Mouse (Mus musculus): ENCODE measurements around the gene Palmd. TPM values are rescaled to one million over a fixed set of nuclear protein-coding genes. Genes with fewer than 3 reads are reported as not detected.

Palmd gene
- total RNA-seq (2021): 10 to 100 TPM; 34.8 to 40.3 TPM
- long read RNA-seq, experiment 1, transcript Palmd-201 (8 exons, 2,433 nt): major isoform, 25 of 30 reads
- long read RNA-seq, experiment 1, partial matches to known transcripts: 0 of 30 reads
- long read RNA-seq, experiment 1, other reads (novel, unspliced or antisense): 5 of 30 reads
- long read RNA-seq, experiment 2, transcript Palmd-201 (8 exons, 2,433 nt): major isoform, 33 of 41 reads
- long read RNA-seq, experiment 2, partial matches to known transcripts: 4 of 41 reads
- long read RNA-seq, experiment 2, other reads (novel, unspliced or antisense): 3 of 41 reads

DNA sequence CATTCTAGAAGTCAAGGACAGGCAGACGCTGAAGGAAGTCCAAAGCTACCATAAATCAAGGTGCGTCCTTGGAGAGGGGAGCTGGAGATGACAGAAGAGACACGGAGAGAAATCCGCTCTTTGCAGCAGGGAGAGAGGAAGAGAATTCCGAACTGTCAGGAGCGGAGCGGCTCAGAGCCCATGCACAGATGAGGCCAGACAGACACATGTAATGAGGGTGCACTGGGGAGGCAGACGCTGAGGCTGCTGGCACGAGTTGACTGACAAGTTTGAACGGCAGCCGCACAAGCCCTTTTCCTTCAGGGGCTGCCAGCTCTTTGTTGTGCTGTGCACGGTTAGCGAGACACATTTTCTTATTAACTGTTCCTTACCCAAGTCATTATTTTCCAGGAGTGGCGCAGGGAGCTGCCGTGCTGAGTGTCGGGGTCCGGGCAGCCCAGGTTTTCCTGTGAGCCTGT is at the start of gene Palmd:
Gene Palmd, minus strand, starts transcription at position 448 of the 458 bp plus-strand sequence.
- peak; percentile 74 to 76 for DNase-seq (ENCODE audit: low spot score in 2 of 2)

DNA sequence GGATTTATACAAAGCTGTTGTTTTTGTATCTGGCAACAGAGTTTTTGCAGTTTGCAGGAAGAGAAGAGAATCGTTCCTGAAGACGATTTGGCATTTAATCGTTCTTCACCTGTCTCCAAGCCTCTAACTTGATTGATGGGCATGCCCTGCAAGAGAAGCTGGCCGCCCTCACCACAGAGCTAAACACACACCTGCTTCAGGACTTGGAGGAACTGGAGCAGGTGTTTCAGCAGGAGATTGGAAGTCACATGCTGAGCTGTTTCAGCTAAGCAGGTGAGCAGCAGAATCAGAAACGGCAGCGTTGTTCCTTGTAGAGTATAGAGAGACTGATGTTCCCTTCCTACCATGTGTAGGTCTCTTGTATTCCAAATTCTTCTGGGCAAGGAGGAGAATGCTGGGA is 41.4 kb upstream of the Palmd start:
- no peak for DNase-seq (ENCODE audit: low spot score in 2 of 2)

DNA sequence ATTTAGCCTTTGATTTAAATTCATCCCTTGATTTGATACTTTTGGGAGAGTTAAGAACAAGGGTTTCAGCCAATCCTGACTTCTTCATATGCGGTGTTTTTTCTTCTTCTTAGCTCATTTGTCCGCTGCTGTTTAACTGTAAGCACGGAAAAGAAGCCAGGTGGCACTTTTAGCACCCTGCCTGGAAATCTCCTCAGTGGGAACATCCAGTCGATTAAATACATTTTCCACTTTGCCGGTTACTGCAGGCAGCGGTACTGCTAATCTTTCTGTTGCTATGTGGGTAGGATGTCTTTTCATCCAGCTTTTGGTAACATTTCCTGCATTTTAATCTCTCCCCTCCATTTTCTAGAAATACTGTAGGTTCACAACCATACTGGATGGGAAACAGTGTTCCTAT is 38.6 kb upstream of the Palmd start:
- DNase-seq (ENCODE audit: low spot score in 2 of 2): peak in 1 of 2 experiments; percentile 57

DNA sequence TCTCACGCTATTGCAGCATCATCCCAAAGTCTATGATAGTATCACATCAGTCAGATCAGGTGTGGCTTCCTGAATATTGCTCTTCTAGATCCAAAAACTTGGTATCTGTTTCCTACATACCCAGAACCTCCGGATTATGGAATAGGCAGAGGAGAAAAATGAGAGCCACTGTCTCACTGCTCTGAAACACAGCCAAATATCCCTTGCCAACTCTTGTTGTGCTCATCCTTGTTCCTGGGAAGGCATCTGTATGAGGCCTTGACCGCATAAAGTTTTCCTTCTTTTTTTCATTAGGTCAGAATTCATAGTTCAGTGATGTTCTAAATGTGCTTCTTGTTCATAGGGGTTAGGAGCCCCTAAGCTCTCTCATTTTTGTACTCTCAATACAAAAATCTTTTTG is 37.8 kb upstream of the Palmd start:
- DNase-seq (ENCODE audit: low spot score in 2 of 2): no peak

DNA sequence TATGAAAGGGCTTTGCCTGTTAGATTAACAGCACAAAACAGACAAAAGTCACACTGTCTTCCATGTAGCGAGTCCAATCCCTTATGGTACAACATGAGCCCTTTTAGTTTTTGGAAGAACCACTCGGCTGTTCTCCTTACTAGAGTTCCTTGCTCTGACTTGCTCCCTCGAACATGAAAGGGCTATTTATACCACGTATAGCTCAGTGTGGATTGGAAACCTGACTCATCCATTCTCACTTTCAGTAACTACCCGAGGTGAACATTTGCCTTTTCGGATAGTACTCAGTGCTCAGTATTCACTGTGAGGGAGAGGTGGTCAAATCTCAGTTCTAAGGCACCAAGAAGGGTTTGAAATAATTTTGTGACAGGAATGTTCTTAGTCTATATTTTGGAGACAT is 34.6 kb upstream of the Palmd start:
- no peak for DNase-seq (ENCODE audit: low spot score in 2 of 2)

DNA sequence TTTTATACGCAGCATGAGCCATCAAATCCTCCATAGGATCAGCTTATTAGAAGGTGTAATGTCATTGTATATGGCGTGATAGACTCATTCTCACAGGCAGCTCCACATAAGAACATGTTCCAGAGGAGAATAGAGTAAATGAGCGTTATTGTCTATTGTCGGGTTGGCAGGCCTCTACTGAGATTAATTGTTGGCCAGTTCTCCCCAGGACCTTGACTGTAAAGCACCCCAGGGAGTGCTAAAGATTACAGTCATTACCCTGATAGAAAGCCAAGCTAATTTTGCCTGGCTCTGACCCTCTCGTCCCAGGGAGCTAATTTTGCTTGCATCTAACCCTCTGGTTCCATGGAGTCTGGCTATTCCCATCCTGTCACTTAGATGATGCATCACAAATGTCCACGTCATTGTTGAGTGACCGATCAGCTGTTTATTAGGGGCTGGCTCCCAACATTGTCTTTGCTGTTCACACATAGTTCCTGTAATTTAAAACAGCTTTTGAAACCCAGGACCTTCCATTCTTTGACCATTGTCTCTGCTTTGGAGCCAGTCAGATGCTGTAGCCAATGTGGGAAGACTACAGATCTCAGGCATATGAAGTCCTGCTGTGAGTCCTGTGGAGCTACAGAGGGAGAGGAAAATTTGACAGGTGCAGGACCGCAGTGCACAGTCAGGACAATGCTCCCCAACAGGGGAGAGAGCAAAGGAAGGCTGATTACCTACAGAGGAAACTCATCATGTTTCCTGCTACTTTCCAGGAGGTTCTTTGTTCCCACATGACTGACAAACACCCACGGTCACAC is 33.1 kb upstream of the Palmd start:
- no peak for DNase-seq (ENCODE audit: low spot score in 2 of 2)

DNA sequence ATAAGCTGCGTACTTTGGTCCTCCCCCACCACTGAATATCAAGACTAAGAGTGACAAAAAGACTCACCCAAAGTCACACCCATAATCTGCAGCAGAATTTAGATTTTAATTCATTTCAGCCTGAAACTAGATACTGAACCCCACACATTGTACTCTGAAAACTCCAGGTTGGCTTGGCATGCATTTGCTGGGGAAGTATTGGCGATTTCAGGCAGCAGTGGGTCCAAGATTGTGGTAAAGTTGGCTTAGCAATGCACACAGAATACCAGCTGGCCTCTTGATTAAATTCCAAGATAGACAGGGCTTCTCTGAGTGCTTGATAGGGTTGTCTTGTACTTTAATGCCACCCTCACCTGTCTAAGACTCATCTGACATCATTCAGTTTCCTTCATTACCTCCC is 24.2 kb upstream of the Palmd start:
- no peak for DNase-seq (ENCODE audit: low spot score in 2 of 2)

DNA sequence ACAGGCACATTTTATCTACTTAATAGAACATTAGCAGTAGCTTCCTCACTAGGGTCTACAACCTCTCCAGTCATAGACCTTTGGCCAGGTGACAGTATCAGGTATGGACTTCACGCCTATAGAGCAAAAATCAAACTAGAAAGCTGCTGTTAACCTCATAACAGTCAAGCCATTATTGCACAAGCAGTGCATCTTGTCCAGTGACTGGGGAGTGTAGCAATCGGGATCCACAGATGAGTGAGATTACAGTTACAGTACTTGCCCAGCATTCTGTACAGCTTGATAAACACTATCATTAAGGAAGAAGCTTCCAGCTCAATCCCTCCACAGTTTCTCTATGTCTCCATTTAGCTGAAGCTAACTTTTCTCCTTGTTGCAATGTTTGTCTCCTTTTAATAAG is 22.4 kb upstream of the Palmd start:
- no peak for DNase-seq (ENCODE audit: low spot score in 2 of 2)

DNA sequence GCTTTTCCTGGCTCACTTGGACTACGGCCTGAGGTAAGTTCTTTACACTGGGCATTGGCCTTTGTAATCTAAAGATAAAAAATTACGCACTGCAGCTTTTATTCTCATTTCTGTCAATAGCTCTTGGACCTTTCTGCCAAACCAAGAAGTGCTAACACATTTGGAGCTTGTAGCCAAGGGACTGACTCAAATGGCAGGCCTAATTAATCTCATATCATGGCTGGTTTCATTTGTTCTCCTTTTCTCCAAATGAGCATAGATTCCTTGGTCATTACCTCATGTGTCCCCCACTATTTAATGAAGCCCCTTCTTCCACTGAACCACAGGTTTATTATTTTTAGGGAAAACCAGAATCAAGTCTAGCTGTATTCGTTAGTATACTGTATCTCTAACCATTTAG is 19.4 kb upstream of the Palmd start:
- no peak for DNase-seq (ENCODE audit: low spot score in 2 of 2)

DNA sequence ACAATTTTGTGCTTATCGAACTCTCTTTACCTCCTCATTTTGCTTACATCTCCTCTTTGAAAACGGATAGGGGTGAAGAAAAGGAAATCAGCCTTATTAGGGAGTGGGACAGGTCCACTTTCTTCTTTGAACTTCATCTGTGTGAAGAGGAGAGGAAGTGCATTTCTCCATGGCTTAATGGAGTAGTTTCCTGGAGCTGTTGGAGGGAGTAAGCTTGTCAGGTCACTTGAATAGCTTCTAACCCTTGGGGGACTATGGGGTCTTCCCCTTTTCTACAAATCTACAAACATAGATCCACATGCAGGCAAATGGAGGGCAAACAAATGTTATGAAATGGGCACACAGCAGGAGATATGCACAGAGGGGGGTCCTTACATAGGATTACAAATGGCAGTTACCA is 17.7 kb upstream of the Palmd start:
- no peak for DNase-seq (ENCODE audit: low spot score in 2 of 2)

DNA sequence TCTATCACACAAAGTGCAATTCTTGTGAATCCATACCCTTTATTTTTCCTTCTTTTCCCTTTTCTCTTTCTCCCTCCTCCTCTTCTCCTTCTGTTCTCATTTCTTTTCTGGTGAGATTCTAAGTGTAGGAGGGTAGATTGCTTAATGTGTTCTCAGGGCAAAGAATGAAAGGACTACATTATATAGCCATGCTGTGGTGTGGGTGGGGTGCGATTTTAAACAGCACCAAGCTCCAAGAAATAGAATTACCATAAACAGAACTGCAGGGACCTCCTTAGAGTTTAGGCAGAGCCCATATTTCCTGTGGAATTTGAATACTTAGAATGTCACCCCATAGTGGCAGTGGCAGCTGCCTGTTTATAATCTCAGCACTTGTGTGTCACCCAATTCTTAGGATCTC is 17.0 kb upstream of the Palmd start:
- peak in 1 of 2 experiments; percentile 59 for DNase-seq (ENCODE audit: low spot score in 2 of 2)

DNA sequence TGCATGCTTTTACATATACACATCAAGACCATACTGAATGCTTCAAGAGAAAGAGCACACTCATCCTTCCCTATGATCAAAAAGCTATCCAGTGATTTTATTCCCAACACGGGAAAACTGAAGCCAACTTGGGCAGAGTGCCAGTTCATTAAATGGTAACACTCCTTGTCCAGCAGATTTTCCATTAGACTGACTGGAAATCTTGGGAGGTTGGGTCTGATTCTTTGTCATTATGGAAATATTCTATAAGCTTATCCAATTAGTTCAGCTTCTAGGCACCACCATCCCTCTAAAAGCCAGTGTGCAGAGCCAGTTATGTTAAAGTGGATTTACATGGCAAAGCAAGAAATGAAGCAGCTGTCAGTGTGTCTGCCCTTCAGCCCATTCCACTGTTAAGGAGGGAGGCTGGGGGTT is 16.3 kb upstream of the Palmd start:
- DNase-seq (ENCODE audit: low spot score in 2 of 2): no peak

DNA sequence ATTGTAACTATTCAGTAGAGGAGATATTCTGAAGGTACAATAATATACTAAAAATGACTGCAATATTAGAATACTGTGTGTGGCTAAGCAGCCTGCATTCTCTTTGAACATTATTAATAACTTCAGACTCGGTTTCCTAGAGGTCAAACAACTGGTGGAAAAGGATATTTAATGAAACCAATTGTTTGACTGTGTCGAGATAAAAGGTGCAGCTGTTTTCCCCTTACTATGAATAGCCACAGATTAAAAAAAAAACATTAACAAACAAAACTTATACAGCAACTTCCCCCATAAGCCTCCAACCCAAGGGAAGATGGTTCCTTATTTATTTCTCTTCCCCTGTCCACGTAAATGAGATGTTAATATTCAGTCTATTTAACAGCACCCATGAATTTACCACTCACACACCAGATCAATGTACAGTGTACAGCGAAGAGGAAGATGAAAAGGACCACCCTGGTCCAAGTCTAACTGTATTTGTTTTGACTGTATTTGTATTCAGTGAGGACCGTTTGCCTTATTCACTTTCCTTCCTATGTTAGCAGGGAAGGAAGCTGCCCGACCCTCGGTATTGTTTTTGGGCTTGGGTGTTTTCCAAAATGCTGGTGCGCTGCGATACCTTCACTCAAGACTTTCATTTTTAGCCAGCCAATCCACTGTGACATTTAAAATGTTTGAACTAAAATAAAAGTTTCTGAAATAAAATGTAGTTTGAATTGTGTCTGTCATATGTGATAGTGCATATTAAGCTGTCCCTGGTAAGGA is 13.2 kb upstream of the Palmd start:
- DNase-seq (ENCODE audit: low spot score in 2 of 2): no peak

DNA sequence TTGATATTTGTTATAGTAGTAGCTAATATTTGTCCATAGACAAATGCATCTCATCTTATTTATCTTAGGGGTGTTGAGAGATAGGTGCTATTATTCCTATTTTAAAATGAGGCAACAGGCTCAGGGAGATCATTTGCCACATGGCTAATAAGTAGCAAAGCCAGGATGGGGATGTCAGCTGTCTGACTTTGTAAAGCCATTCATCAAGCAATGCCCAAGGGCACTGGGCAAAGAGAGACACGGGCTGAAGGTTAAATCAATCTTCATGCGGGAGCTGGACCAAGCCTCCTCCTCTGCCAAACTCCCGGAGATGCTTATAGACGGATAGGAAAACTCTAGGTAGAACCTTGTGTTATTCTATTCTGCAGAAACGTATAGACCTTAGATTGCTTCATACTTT is 999 bp upstream of the Palmd start:
- no peak for DNase-seq (ENCODE audit: low spot score in 2 of 2)

DNA sequence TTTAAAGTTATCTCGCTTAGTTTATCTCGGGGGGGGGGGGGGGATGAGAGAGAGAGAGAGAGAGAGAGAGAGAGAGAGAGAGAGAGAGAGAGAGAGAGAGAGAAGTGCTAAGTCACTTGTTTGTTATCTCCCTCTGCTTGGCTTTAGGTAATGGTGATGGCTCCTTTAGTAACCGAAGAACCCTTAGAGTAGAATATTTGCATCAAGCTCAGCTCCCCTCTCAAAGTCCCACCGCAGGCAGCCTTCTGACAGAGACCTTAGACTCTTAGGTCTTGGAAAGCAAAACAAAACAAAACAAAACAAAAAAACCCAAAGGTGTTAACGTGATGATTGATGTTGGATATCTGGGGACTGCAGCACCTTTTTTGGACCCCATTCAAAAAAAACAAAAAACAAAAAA is 216 bp upstream of the Palmd start:
- DNase-seq (ENCODE audit: low spot score in 2 of 2): no peak

DNA sequence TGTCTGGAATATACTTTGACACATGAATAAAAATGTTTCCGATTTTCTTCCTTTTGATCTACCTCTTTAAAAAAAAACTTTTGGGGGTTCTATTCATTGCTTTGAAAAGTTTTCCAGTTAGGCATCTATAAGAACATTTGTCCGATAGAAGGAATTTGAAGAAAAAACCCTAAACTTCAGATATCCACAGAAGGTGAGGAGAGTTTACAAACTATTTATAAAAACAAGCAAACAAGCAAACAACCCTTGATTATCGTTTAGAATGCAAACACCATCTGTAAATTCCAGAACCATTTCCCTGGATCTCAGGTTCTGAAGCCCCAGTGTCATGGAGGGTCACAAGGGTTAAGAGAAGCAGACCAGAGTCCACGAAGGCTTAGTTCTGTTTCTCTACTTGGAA is 820 bp downstream of the Palmd start, which contains the start of gene 4930455H04Rik:
Gene 4930455H04Rik, plus strand, starts transcription at position 301 of the 400 bp plus-strand sequence.
- DNase-seq (ENCODE audit: low spot score in 2 of 2): no peak

DNA sequence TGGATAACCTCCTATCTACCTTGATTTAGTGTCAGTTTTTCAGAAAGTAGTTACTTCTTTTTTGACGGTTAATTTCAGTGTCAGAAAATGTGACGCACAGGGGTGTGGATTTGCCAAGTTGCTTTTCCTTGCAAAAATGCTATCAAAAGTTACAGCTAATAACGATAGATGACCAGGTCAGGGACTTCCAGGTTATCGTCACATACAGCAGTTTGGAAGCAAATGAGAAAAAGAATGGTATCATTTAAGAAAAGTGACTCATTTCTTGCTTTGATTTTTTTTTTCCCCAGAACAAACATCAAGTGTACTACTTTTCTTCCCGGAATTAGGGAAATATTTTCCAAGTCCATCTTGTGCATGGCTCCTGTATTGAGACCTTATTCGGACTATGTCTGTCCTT is 1.4 kb downstream of the Palmd start:
- no peak for DNase-seq (ENCODE audit: low spot score in 2 of 2)

DNA sequence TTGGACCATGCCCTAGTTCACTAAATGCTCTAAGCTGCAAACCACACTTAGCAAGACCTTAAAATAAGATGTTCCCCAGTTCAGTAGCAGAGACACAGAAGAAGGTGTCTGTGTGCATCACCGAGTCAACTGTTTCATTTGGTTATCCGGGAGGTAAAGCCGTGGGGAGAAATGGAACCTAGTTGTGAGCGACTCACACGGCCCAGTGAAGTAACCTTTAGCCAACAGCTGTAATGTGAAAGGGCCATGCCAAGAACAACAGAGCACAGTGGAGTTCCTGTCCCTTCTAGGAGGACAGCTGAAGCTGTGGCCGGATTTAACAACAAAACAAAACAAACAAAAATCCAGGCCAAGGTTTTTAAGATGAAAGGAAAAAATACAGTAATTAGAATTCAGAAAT is 2.0 kb downstream of the Palmd start:
- DNase-seq (ENCODE audit: low spot score in 2 of 2): peak in 1 of 2 experiments; percentile 36

DNA sequence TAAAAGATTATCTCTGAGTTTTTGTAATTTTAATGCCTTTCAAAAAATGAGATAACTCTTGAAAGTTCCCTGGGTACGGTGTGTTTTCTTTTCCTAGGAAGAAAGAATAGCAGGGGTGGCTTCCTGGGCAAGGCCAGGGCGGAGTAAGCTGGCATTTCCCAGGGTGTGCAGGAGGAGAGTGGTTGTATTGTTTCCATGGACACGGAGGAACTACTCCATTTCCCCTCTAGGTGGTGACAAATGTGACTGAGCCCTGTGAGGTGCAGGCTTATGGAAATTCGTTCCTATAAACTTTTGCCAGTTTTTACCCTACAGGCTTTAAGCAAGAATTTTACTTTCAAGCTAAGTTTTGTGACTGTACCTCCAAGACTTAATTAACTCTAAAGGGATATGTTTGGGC is 2.6 kb downstream of the Palmd start:
- peak; percentile 41 to 70 for DNase-seq (ENCODE audit: low spot score in 2 of 2)

DNA sequence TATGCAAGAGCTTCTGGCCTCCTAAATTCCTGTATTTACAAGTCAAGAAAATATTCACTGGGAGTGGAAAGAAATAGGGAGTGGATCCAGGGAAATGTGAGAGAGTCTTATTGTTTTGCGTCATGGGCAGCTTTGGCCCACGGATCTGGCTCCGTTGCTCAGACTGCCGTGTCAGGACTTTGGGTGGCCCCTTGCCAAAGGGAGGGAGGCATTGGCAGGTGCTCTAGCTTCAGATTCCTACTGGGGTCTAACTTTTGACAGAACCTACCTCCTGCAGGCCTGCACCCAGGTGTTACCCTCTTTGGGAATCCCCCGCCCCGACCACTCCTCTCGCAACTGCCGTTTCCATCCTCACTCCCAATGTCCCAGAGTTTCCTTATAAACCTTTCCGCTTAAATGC is 4.4 kb downstream of the Palmd start:
- peak in 1 of 2 experiments; percentile 47 for DNase-seq (ENCODE audit: low spot score in 2 of 2)

DNA sequence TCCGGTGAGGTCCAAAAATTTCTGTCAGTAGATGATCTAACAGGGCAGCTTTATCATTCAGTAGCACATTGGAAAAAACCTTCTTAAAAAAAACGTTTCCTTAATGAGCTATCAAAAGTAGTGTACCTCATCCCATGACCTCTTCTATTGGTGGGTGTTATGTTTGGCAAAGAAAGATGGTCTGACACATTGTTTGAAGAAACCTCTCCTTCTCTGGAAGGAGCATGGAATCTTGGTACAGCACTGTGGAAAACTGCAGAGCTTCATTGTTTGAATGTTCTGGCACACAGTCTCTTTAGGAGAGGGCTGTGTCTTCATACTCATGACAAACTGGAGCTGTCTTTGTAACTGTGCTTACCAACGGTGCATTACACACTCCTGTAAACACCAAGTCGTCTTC is 5.6 kb downstream of the Palmd start:
- DNase-seq (ENCODE audit: low spot score in 2 of 2): no peak

Measured in layer of hippocampus, postnatal 14 days (tissue).